Comparison of ENCODE assay signal across 33 mouse cellular contexts in genomic region chr8:95440168-95440709, GRCm38 (mm10). TPM values are rescaled to one million over a fixed set of nuclear protein-coding genes. Genes with fewer than 3 reads are reported as not detected.
DNase-seq lines count a peak whose midpoint lies in the region; ATAC-seq and TF ChIP-seq lines count a peak whose summit lies in the region.
"Had no signal": no experiment of that assay in that cellular context is flagged by ENCODE, and none has a peak within 500 bp of the region (broad histone marks: within the 10 kb centered on the region; RNA-seq: fewer than 3 reads in every experiment).

No protein-coding gene starts in this region.

- H3K27ac ChIP-seq in testis, adult 2 months (ENCODE audit: control insufficient read depth, insufficient read depth, low read depth, low read length): peak overlapping the region; percentile 32; the same call in 1 of the 2 replicates
- H3K27ac ChIP-seq in liver, embryonic 15.5 days (replicated peaks): no peak overlapping the region
- no peak overlapping the region for H3K27ac ChIP-seq in cerebellum, adult 2 months (ENCODE audit: insufficient read depth, low read length)
- H3K27ac ChIP-seq: embryonic facial prominence, embryonic 12.5 days; heart, embryonic 10.5 days; heart, embryonic 15.5 days; hindbrain, embryonic 12.5 days; hindbrain, postnatal 0 days; intestine, embryonic 15.5 days; limb, embryonic 13.5 days; midbrain, embryonic 12.5 days; neural tube, embryonic 12.5 days had no signal

- no peaks in the 10 kb centered on the region for H3K27me3 ChIP-seq in testis, adult 2 months (ENCODE audit: control insufficient read depth, insufficient read depth, low read length)
- no peaks in the 10 kb centered on the region for H3K27me3 ChIP-seq in liver, embryonic 15.5 days
- H3K27me3 ChIP-seq in cerebellum, adult 2 months (ENCODE audit: control insufficient read depth, insufficient read depth, low read length): no peaks in the 10 kb centered on the region
- H3K27me3 ChIP-seq: embryonic facial prominence, embryonic 12.5 days; heart, embryonic 15.5 days; hindbrain, embryonic 12.5 days; intestine, embryonic 15.5 days; limb, embryonic 13.5 days; midbrain, embryonic 12.5 days; neural tube, embryonic 12.5 days had no signal

- peak overlapping the region; percentile 29 for H3K4me2 ChIP-seq in liver, embryonic 15.5 days
- H3K4me2 ChIP-seq: embryonic facial prominence, embryonic 12.5 days; heart, embryonic 15.5 days; hindbrain, embryonic 12.5 days; intestine, embryonic 15.5 days; limb, embryonic 13.5 days; midbrain, embryonic 12.5 days; neural tube, embryonic 12.5 days had no signal

- intact Hi-C loops in left cerebral cortex, postnatal 25 days (cut with DNase I): no loop called here

- ATAC-seq in liver, embryonic 15.5 days (ENCODE audit: insufficient read depth): peak; percentile 42; the same call in 1 of the 2 replicates
- ATAC-seq: forebrain, embryonic 14.5 days; hindbrain, postnatal 0 days; intestine, embryonic 15.5 days had no signal

- H3K36me3 ChIP-seq in testis, adult 2 months (ENCODE audit: control insufficient read depth, insufficient read depth, low read length): no peaks in the 10 kb centered on the region
- H3K36me3 ChIP-seq in liver, embryonic 15.5 days (replicated peaks): no peaks in the 10 kb centered on the region
- H3K36me3 ChIP-seq: embryonic facial prominence, embryonic 12.5 days; heart, embryonic 10.5 days; heart, embryonic 15.5 days; hindbrain, embryonic 12.5 days; intestine, embryonic 15.5 days; limb, embryonic 13.5 days; midbrain, embryonic 12.5 days; neural tube, embryonic 12.5 days had no signal

- no peak for TF ChIP-seq CTCF in testis, adult 2 months (IDR thresholded peaks at IDR 0.05; ENCODE audit: control insufficient read depth, insufficient read depth, insufficient replicate concordance, low read depth, low read length)
- no peak for TF ChIP-seq CTCF in cerebellum, adult 2 months (IDR thresholded peaks at IDR 0.05; ENCODE audit: borderline replicate concordance, insufficient read depth, low read depth, low read length)

- no peak for DNase-seq in testis, postnatal 14 days (ENCODE audit: low spot score)
- DNase-seq in c-Kit-positive CD71-positive TER-119-positive erythroid progenitor cells, embryonic 14.5 days (ENCODE audit: low spot score): peak; percentile 40
- DNase-seq in left cerebral cortex, postnatal 25 days (ENCODE audit: low spot score in 2 of 2): no peak
- DNase-seq in ovary, postnatal 36 days (ENCODE audit: low spot score): no peak
- DNase-seq in layer of hippocampus, adult 18-20 months (ENCODE audit: low spot score in 2 of 2): no peak
- DNase-seq in cerebellum, adult 2 months: no peak
- DNase-seq: adrenal gland, postnatal 36 days; cerebellum, adult 9-10 months; cerebellum, postnatal 36 days; embryo, embryonic 11 days; gastrocnemius, postnatal 14 days; heart, adult 11 months; heart, postnatal 36 days; kidney, adult 2 months; kidney, postnatal 10 days; layer of hippocampus, adult 9-11 months; lung, adult 2 months; lung, postnatal 10 days; right cerebral cortex, postnatal 14 days; thymus, postnatal 14 days had no signal

- WGBS in liver, embryonic 15.5 days (ENCODE audit: insufficient replicate concordance): 33% methylated on average over 5 of the region's 5 CpGs
- WGBS in cerebellum, adult 2 months: 91% methylated on average over 5 of the region's 5 CpGs

- no peaks in the 10 kb centered on the region for H3K4me1 ChIP-seq in testis, adult 2 months (ENCODE audit: control insufficient read depth, insufficient read depth, low read length)
- H3K4me1 ChIP-seq in liver, embryonic 15.5 days (replicated peaks): peaks cover 51% of the 10 kb centered on the region
- H3K4me1 ChIP-seq in cerebellum, adult 2 months (ENCODE audit: control insufficient read depth, insufficient read depth, low read length): no peaks in the 10 kb centered on the region
- H3K4me1 ChIP-seq: embryonic facial prominence, embryonic 12.5 days; hindbrain, embryonic 12.5 days; intestine, embryonic 15.5 days; limb, embryonic 13.5 days; midbrain, embryonic 12.5 days; neural tube, embryonic 12.5 days had no signal

- no peaks in the 10 kb centered on the region for H3K9me3 ChIP-seq in liver, embryonic 15.5 days (replicated peaks)
- H3K9me3 ChIP-seq: embryonic facial prominence, embryonic 12.5 days; heart, embryonic 10.5 days; heart, embryonic 15.5 days; hindbrain, embryonic 12.5 days; intestine, embryonic 15.5 days; limb, embryonic 13.5 days; midbrain, embryonic 12.5 days; neural tube, embryonic 12.5 days had no signal

- H3K4me3 ChIP-seq in testis, adult 2 months (ENCODE audit: control insufficient read depth, low read depth, low read length): peak overlapping the region; percentile 71
- no peak overlapping the region for H3K4me3 ChIP-seq in liver, embryonic 15.5 days (replicated peaks)
- H3K4me3 ChIP-seq in cerebellum, adult 2 months (replicated peaks; ENCODE audit: insufficient read depth, low read depth, low read length): no peak overlapping the region
- H3K4me3 ChIP-seq: embryonic facial prominence, embryonic 12.5 days; heart, embryonic 10.5 days; heart, embryonic 15.5 days; hindbrain, embryonic 12.5 days; intestine, embryonic 15.5 days; limb, embryonic 13.5 days; midbrain, embryonic 12.5 days; myocyte; neural tube, embryonic 12.5 days had no signal

- TF ChIP-seq POLR2A in testis, adult 2 months (IDR thresholded peaks at IDR 0.05; ENCODE audit: control insufficient read depth, low read depth, low read length): no peak
- TF ChIP-seq POLR2A in cerebellum, adult 2 months (IDR thresholded peaks at IDR 0.05; ENCODE audit: borderline replicate concordance, insufficient read depth, low read length): no peak

- H3K9ac ChIP-seq in liver, embryonic 15.5 days: no peak overlapping the region
- H3K9ac ChIP-seq: embryonic facial prominence, embryonic 12.5 days; heart, embryonic 15.5 days; hindbrain, embryonic 12.5 days; intestine, embryonic 15.5 days; limb, embryonic 13.5 days; midbrain, embryonic 12.5 days; neural tube, embryonic 12.5 days had no signal

RNA-seq across cellular contexts. Expression of gene Cfap20, which starts 5.6 kb away (rescaled TPM):
- 103 and 106 TPM in 2 replicates for polyA plus RNA-seq in testis, adult 2 months (2012; rRNA removed)
- polyA plus RNA-seq in liver, embryonic 15.5 days (2015; fragmentation: Nextera tagmentation; extraction: Ambion mirVana): 28.2 and 31.5 TPM in 2 replicates
- 10 to 100 TPM; 57.8 to 60.0 TPM for total RNA-seq in left cerebral cortex, postnatal 25 days (2021)
- total RNA-seq in layer of hippocampus, adult 18-20 months (2021): 10 to 100 TPM; 50.7 to 54.4 TPM
- polyA plus RNA-seq in cerebellum, adult 2 months (2012; rRNA removed): 76.0 and 76.1 TPM in 2 replicates

RNA-seq across cellular contexts. Expression of gene Csnk2a2, which starts 49.6 kb away (rescaled TPM):
- 107 and 125 TPM in 2 replicates for polyA plus RNA-seq in testis, adult 2 months (2012; rRNA removed)
- polyA plus RNA-seq in liver, embryonic 15.5 days (2015; fragmentation: Nextera tagmentation; extraction: Ambion mirVana): 3.9 and 4.3 TPM in 2 replicates
- 10 to 100 TPM; 92.1 to 99.1 TPM for total RNA-seq in left cerebral cortex, postnatal 25 days (2021)
- 10 to 100 TPM; 69.8 to 74.0 TPM for total RNA-seq in layer of hippocampus, adult 18-20 months (2021)
- 37.6 and 38.2 TPM in 2 replicates for polyA plus RNA-seq in cerebellum, adult 2 months (2012; rRNA removed)
